Mouse (Mus musculus) liver, adult (tissue): ENCODE data around the gene Krtap1-5.

ENCODE experiments used
- GATA4 ChIP-seq: IDR thresholded peaks from 2 replicates; pipeline ENCODE4 v1.6.1; 2014; ENCODE audit warnings: mild to moderate bottlenecking, low read length; ENCODE audit not compliant: insufficient replicate concordance

Krtap1-5 gene

DNA sequence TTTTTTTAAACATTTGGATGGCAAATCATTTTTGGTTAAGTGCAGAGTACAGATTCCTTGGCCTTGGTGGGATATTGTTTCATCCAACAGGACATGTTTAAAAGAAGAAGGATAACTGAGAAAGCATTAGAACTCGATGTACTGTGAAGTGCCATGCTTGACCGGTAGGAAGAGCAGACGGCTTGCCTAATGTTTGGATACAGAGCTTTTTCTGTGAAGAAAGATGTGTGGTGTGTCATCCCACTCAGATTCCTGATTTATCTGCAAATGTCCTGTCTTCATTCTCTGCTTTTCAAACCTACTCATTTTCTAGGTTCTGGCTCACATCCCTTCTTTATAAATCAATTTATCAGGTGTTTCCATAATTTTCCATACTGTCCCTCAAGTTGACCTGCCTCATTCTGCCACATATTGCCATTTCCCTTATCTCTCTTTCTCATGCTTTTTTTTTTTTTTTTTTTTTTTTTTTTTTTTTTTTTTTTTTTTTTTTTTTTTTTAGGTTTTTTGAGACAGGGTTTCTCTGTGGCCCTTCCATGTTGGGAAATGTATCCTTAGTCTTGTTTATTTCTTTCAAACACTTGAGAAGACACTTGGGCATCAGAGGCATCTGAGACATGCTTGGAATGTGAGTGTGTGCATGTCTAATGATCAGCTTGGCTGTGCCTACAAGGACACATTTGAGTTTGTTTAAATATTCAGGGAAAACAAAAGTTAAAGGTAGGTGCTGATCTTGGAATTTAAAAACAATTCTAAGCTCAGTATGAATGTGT, 22.7 kb downstream of the Krtap1-5 start:
- TF ChIP-seq GATA4 = no peak

DNA sequence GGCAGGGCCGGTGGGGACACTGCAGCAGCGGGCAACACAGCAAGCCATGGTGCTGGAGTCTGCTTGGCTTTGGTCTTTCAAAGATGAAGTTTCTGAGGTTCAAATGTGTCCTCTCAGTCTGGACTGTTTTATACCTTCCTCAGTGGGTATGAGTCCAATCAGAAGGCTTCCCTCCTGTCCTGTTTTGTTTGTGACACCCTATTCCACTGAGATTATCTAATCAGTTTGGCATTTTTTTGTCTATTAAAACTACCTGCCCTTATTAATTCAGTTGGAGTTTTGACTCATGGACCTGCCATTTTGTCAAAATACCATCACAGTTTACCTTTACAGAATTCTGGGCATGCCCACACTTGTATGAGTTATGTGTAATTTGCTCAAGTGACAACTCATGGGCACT, 24.1 kb downstream of the Krtap1-5 start, which contains the start of gene Krtap3-2:
Gene Krtap3-2 (minus strand): TSS at position 101 of the 400 bp plus-strand sequence.
- TF ChIP-seq GATA4 = no peak

DNA sequence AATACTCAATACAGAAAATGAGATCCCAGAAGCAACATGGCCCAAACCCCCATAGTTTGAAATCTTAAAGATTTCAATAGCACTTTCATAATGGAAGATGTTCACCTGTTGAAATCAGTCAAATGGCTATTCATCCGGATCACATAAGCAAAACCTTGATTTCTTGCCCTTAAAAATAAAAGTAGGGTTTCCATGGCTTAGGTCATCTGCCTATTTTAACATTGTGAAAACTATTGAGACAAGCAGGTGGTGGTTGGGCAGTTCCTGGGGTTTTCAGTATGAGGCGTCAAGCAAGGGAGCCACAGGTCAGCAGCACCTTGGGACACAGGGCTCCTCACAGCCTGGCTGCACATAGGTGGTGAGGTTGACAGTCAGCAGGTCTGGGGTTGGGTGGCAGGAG, 24.6 kb downstream of the Krtap1-5 start:
- no peak for TF ChIP-seq GATA4

DNA sequence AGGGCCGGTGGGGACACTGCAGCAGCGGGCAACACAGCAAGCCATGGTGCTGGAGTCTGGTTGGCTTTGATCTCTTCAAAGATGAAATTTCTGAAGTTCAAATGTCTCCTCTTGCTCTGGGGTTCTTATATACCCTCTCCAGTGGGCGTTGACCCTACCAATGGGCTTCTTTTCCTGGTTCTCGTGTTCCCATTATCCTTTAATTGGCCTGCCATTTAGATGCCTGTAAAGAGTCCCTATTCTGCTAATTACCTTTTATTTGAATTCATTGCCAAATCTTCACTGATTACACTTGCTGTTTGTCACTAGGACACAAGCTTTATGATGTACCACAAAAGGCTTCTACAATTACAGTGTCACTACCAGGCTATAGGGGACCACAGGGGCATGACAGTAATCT, 30.1 kb downstream of the Krtap1-5 start, which contains the start of gene Krtap3-3:
Gene Krtap3-3 (minus strand): TSS at position 101 of the 400 bp plus-strand sequence.
- TF ChIP-seq GATA4 = no peak

DNA sequence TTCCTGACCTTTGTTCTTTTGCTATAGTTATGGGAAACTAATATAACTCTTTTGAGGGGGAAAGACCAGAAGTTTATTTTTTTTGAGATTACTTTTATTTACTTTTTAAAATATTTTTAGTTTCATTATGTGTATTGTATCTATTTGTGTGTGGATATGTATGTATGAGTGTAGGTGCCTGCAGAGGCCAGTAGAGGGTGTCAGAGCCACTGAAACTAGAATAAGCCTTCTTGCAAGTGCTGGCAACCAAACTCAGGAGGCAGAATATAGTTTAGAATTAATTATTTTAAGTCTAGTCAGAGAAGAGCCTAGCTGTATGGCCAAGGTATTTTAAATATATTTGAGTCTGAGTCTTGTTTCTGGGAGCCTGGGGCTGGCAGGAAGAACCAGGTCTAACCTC, 32.9 kb downstream of the Krtap1-5 start:
- no peak for TF ChIP-seq GATA4

DNA sequence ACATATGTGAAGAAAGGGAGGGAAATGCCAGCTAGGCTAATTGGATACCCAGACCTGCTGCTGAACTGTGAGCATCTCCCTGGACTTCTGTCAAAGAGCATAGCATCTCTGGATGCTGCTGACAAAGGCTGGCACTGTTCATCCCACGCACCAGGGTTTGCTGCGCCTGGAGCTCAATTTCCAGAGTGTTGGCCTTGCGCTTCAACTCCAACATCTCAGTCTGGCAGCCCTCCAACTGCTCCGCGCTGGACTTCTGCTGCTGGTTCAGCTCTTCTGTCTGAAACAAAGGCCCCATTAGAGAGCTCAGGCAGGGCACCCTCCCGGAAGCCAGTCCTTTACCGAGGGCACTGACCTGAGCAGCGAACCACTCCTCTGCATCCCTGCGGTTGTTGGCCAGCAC, 41.1 kb downstream of the Krtap1-5 start:
- TF ChIP-seq GATA4 = no peak
